Mouse (Mus musculus): Measurements from ENCODE around the gene Prdx6.

DNA sequence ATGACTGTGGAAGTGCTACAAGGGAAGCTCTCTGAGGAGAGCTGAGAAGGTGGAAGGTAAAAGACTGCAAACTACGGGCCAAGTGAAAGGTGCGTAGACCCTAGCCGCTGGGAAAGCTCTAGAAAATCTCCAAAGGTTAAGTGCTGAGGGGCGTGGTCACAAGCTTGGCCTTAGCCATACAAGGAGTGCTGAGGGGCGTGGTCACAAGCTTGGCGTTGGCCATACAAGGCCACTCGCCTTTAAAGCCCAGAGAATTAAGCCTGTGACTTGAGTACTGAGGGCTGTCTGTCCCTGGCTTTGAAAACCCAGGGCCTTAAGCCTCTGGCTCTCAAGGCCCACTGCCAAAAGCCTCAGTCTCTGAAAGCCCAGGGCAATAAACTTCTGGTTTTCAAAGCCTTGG is 5.9 kb upstream of the Prdx6 start:
- no peak for TF ChIP-seq CTCF (IDR thresholded peaks at IDR 0.05; ENCODE audit: low read depth, low read length)
- TF ChIP-seq EP300 (IDR thresholded peaks at IDR 0.05; ENCODE audit: insufficient read depth, low read depth, low read length) = no peak
- TF ChIP-seq POLR2A (IDR thresholded peaks at IDR 0.05; ENCODE audit: insufficient read depth, low read length) = no peak
